Mouse (Mus musculus) olfactory bulb, adult 2 months (tissue): Measurements from ENCODE around the gene Ndrg3.

Experiments
- CTCF ChIP-seq: fragments of 200-500 bp; IDR thresholded peaks from 2 replicates; pipeline ENCODE4 v1.5.1; 2012; ENCODE audit warnings: low read depth, mild to moderate bottlenecking, low read length, moderate library complexity; ENCODE audit not compliant: insufficient read depth
- POLR2A ChIP-seq: fragments of 200-500 bp; IDR thresholded peaks from 2 replicates; pipeline ENCODE4 v1.6.1; 2012; ENCODE audit warnings: mild to moderate bottlenecking, low read depth, low read length, moderate library complexity; ENCODE audit not compliant: insufficient read depth

DNA sequence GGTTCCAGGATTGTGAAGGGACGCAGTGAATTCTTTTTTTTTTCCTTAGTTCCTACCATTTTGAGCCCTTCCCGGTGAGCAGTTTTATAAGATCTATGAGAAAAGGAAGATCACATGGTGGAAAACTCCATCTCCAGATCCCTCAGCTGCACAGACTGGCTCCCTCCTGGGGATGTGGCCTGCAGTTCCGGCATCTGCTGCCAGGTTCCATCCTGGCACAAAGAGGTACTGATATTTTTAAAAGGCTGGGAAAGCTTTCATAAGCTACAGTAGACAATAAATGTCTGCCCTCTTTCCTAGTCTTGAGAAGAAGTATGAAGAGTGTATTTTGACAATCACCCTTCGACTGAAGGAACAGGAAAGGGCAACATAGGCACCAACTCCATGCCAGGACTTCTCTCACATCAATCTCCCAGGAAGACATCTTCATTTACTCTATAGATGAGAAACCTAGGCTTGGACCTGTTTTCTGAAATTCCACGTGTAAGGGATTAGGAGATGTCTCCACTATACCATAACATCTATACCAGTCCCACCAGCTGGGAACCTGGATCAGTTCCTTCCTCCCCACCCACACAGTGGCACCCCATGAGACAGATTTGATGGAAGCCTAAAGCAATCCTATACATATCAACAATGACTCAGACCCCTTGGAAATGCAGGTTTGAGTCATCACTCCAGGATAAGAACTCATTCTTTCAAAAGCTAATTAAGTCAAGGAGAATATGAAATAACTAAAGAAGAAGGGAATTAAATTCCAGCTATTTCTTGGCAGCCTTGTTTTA, 18.3 kb downstream of the Ndrg3 start:
- TF ChIP-seq CTCF, result no peak
- TF ChIP-seq POLR2A, result no peak
